Mouse (Mus musculus) retina, postnatal 7 days (tissue): Measurements from ENCODE around the gene Morn5.

Source experiments
- DNase-seq: peaks from one replicate; pipeline ENCODE4 v3.0.0-alpha.2; 2012; ENCODE audit warnings: low read depth, low spot score

Morn5 gene

GRCm38 (mm10) chr2:36048748-36049566, at the start of gene Morn5, which contains the start of gene Ndufa8:
Gene Morn5 (plus strand): TSS chr2:36049458.
Gene Ndufa8 (minus strand): TSS chr2:36049406.
- peak; percentile 96 for DNase-seq

GRCm38 (mm10) chr2:36000390-36000789, 48.9 kb upstream of the Morn5 start:
- DNase-seq: no peak

- DNase-seq: no peak
Measured at GRCm38 (mm10) chr2:36002188-36002587, 47.1 kb upstream of the Morn5 start.

GRCm38 (mm10) chr2:36008071-36008470, 41.2 kb upstream of the Morn5 start:
- DNase-seq: peak; percentile 57

- peak; percentile 67 for DNase-seq
Measured at GRCm38 (mm10) chr2:36009386-36009785, 39.9 kb upstream of the Morn5 start.

GRCm38 (mm10) chr2:36010579-36010978, 38.7 kb upstream of the Morn5 start:
- no peak for DNase-seq

- DNase-seq: no peak
Measured at GRCm38 (mm10) chr2:36011331-36011825, 37.9 kb upstream of the Morn5 start.

- DNase-seq: no peak
Measured at GRCm38 (mm10) chr2:36013010-36013409, 36.2 kb upstream of the Morn5 start.

GRCm38 (mm10) chr2:36021385-36022159, 27.7 kb upstream of the Morn5 start:
- DNase-seq: peak; percentile 74

- no peak for DNase-seq
Measured at GRCm38 (mm10) chr2:36023291-36023690, 26.0 kb upstream of the Morn5 start.

- DNase-seq: no peak
Measured at GRCm38 (mm10) chr2:36032884-36033283, 16.4 kb upstream of the Morn5 start.

GRCm38 (mm10) chr2:36033966-36034365, 15.3 kb upstream of the Morn5 start:
- DNase-seq: no peak

- no peak for DNase-seq
Measured at GRCm38 (mm10) chr2:36034898-36035297, 14.4 kb upstream of the Morn5 start.

- DNase-seq: no peak
Measured at GRCm38 (mm10) chr2:36035413-36036081, 13.7 kb upstream of the Morn5 start.

- DNase-seq: no peak
Measured at GRCm38 (mm10) chr2:36039297-36039985, 9.8 kb upstream of the Morn5 start.

GRCm38 (mm10) chr2:36040872-36041271, 8.4 kb upstream of the Morn5 start:
- no peak for DNase-seq

GRCm38 (mm10) chr2:36048164-36048563, 1.1 kb upstream of the Morn5 start:
- no peak for DNase-seq

GRCm38 (mm10) chr2:36049567-36049954, 303 bp downstream of the Morn5 start:
- no peak for DNase-seq

GRCm38 (mm10) chr2:36053249-36053648, 4.0 kb downstream of the Morn5 start:
- no peak for DNase-seq

- DNase-seq: no peak
Measured at GRCm38 (mm10) chr2:36056248-36056647, 7.0 kb downstream of the Morn5 start.

- DNase-seq: no peak
Measured at GRCm38 (mm10) chr2:36061409-36061808, 12.2 kb downstream of the Morn5 start.
